Mouse (Mus musculus) Muller cell, postnatal 12 days (primary cell): Measurements from ENCODE around the gene Slc2a4.
"Not testable (repeated sequence)": the region's sequence is repeated elsewhere in the genome, so short reads cannot be mapped to it uniquely, and the experiment has no call there.

Source experiments
- DNase-seq: peaks from one replicate; pipeline ENCODE4 v3.0.0-alpha.2; 2015; ENCODE audit errors: inconsistent ontology term

Gene Slc2a4

GRCm38 (mm10) chr11:69920266-69921031 lies 27.5 kb downstream of the Slc2a4 start:
- DNase-seq: no peak

- peak; percentile 92 for DNase-seq
Observed at GRCm38 (mm10) chr11:69919661-69920265, 28.2 kb downstream of the Slc2a4 start.

- DNase-seq: no peak
Observed at GRCm38 (mm10) chr11:69919053-69919452, 28.9 kb downstream of the Slc2a4 start.

GRCm38 (mm10) chr11:69918118-69918517 lies 29.9 kb downstream of the Slc2a4 start:
- DNase-seq: no peak

GRCm38 (mm10) chr11:69917379-69917948 lies 30.5 kb downstream of the Slc2a4 start:
- no peak for DNase-seq

GRCm38 (mm10) chr11:69916652-69917378 lies 31.2 kb downstream of the Slc2a4 start:
- not testable (repeated sequence) for DNase-seq

GRCm38 (mm10) chr11:69915667-69916627 lies 32.0 kb downstream of the Slc2a4 start:
- DNase-seq: no peak

- no peak for DNase-seq
Observed at GRCm38 (mm10) chr11:69914917-69915430, 33.0 kb downstream of the Slc2a4 start.

- DNase-seq: peak; percentile 68
Observed at GRCm38 (mm10) chr11:69914372-69914764, 33.6 kb downstream of the Slc2a4 start.

- DNase-seq: peak; percentile 92
Observed at GRCm38 (mm10) chr11:69913554-69914371, 34.2 kb downstream of the Slc2a4 start, which contains the start of gene Gps2. Gps2 (plus strand) TSS chr11:69913888.

- DNase-seq: no peak
Observed at GRCm38 (mm10) chr11:69912716-69913530, 35.1 kb downstream of the Slc2a4 start.

- no peak for DNase-seq
Observed at GRCm38 (mm10) chr11:69911701-69912100, 36.3 kb downstream of the Slc2a4 start.

- no peak for DNase-seq
Observed at GRCm38 (mm10) chr11:69910781-69911560, 37.0 kb downstream of the Slc2a4 start.

- no peak for DNase-seq
Observed at GRCm38 (mm10) chr11:69910177-69910576, 37.8 kb downstream of the Slc2a4 start.

- no peak for DNase-seq
Observed at GRCm38 (mm10) chr11:69909174-69909573, 38.8 kb downstream of the Slc2a4 start.

GRCm38 (mm10) chr11:69908645-69909044 lies 39.3 kb downstream of the Slc2a4 start:
- DNase-seq: no peak

GRCm38 (mm10) chr11:69904311-69904710 lies 43.7 kb downstream of the Slc2a4 start:
- DNase-seq: no peak

GRCm38 (mm10) chr11:69902972-69903371 lies 45.0 kb downstream of the Slc2a4 start:
- no peak for DNase-seq
